Mouse (Mus musculus): Measurements from ENCODE around the gene Adamts3.

Adamts3 gene

GRCm38 (mm10) chr5:89883051-89883907 lies at the start of gene Adamts3:
Adamts3 (minus strand) TSS chr5:89883334.
- peak; percentile 60 for DNase-seq

- DNase-seq: no peak
Measured at GRCm38 (mm10) chr5:89931511-89931910, 48.4 kb upstream of the Adamts3 start.

- no peak for DNase-seq
Measured at GRCm38 (mm10) chr5:89912359-89912758, 29.2 kb upstream of the Adamts3 start.

- no peak for DNase-seq
Measured at GRCm38 (mm10) chr5:89911950-89912349, 28.8 kb upstream of the Adamts3 start.

GRCm38 (mm10) chr5:89911508-89911907 lies 28.4 kb upstream of the Adamts3 start:
- DNase-seq: no peak

- DNase-seq: no peak
Measured at GRCm38 (mm10) chr5:89906884-89907431, 23.8 kb upstream of the Adamts3 start.

- no peak for DNase-seq
Measured at GRCm38 (mm10) chr5:89901026-89901425, 17.9 kb upstream of the Adamts3 start.

GRCm38 (mm10) chr5:89897495-89897894 lies 14.4 kb upstream of the Adamts3 start:
- DNase-seq: peak; percentile 19

GRCm38 (mm10) chr5:89895520-89895919 lies 12.4 kb upstream of the Adamts3 start:
- DNase-seq: no peak

GRCm38 (mm10) chr5:89884991-89885390 lies 1.9 kb upstream of the Adamts3 start:
- no peak for DNase-seq

- no peak for DNase-seq
Measured at GRCm38 (mm10) chr5:89883908-89884204, 722 bp upstream of the Adamts3 start.

- DNase-seq: peak; percentile 67
Measured at GRCm38 (mm10) chr5:89882091-89882734, 921 bp downstream of the Adamts3 start.

- DNase-seq: no peak
Measured at GRCm38 (mm10) chr5:89881425-89881824, 1.7 kb downstream of the Adamts3 start.

- DNase-seq: no peak
Measured at GRCm38 (mm10) chr5:89878866-89879392, 4.2 kb downstream of the Adamts3 start.

GRCm38 (mm10) chr5:89872661-89873060 lies 10.5 kb downstream of the Adamts3 start:
- no peak for DNase-seq

GRCm38 (mm10) chr5:89859603-89860002 lies 23.5 kb downstream of the Adamts3 start:
- no peak for DNase-seq

GRCm38 (mm10) chr5:89858837-89859236 lies 24.3 kb downstream of the Adamts3 start:
- no peak for DNase-seq

GRCm38 (mm10) chr5:89846551-89846950 lies 36.6 kb downstream of the Adamts3 start:
- DNase-seq: no peak

- peak; percentile 10 for DNase-seq
Measured at GRCm38 (mm10) chr5:89844354-89844753, 38.8 kb downstream of the Adamts3 start.

GRCm38 (mm10) chr5:89843478-89843877 lies 39.7 kb downstream of the Adamts3 start:
- DNase-seq: no peak

- DNase-seq: peak; percentile 44
Measured at GRCm38 (mm10) chr5:89839627-89840026, 43.5 kb downstream of the Adamts3 start.

- no peak for DNase-seq
Measured at GRCm38 (mm10) chr5:89821175-89821574, 62.0 kb downstream of the Adamts3 start.

- peak; percentile 17 for DNase-seq
Measured at GRCm38 (mm10) chr5:89819531-89819930, 63.6 kb downstream of the Adamts3 start.

- DNase-seq: no peak
Measured at GRCm38 (mm10) chr5:89816610-89817009, 66.5 kb downstream of the Adamts3 start.
